Mouse (Mus musculus) kidney, postnatal 10 days (tissue): Measurements from ENCODE around the gene Kmt2e.

ENCODE experiments used
- DNase-seq: peaks from one replicate; pipeline ENCODE4 v3.0.0; 2021; ENCODE audit warnings: mixed read lengths

Kmt2e gene

GRCm38 (mm10) chr5:23411640-23412039 lies 22.6 kb upstream of the Kmt2e start:
- peak; percentile 10 for DNase-seq

DNA sequence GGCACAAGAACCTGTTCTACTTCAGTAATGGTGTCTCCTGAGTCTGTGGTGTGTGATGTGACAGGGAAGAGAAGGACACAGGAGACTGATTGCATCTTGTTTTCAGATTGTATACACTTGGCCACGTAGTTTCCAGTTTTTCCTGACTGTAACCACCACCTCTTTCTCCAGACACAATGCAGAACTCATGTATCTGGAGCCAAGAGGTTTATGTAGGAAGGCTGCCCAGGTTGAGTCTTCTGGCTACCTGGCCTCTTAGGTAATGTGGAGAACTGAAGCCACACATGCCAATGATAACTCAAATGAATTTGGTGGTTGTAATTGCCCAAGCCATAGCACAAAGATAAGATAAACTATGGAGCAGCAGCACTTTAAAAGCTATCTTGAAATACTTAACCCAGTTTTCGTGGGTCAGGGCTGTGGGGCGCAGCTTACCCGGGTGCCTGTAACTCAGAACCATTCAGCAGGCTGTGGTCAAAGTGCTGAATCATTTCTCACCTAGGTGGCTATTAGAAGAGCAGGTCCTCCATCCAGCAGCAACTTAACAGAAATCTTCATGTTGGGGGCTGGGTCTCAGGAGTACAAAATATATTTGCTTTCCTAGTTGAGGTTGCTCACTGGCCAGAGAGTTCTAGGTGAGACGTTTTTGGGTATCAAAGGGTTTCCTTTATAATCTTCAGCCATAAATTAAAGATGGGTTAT lies 21.8 kb upstream of the Kmt2e start:
- DNase-seq: peak; percentile 5

GRCm38 (mm10) chr5:23413058-23413457 lies 21.2 kb upstream of the Kmt2e start:
- DNase-seq: peak; percentile 51

GRCm38 (mm10) chr5:23413575-23414470 lies 20.4 kb upstream of the Kmt2e start:
- peak; percentile 63 for DNase-seq

GRCm38 (mm10) chr5:23414490-23415126 lies 19.6 kb upstream of the Kmt2e start:
- peak; percentile 24 for DNase-seq

DNA sequence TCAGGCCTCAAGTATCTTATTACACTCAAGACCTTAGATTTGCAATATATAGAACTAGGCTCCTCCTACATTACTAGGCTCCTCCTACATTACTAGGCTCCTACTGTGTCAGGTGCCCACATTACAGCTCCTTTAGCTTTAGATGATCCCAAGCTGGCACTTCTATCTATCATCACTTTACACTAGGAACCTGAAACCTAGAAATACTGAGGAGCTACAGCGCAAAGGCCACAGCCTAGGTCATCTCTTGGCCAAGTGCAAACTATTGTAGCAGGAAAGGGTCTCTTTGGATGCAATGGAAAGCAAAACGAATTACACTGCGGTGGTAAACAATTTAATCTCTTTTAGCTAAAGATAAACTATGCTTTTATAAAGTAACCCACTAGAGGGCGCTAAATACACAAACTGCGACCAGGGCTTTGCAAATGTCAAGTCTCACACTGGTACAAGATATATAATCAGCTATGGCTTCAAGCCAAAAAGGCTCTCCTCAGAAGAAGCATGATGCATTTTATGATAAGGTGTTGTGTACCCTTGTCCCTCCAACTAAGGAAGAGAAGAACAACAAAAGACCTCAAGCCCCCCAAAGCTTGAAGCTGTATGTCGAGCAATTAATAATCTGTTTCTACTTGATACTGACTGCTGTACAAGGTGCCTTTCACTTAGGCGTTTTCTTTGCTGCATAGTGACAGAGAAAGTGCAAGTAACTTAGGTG lies 18.5 kb upstream of the Kmt2e start:
- no peak for DNase-seq

DNA sequence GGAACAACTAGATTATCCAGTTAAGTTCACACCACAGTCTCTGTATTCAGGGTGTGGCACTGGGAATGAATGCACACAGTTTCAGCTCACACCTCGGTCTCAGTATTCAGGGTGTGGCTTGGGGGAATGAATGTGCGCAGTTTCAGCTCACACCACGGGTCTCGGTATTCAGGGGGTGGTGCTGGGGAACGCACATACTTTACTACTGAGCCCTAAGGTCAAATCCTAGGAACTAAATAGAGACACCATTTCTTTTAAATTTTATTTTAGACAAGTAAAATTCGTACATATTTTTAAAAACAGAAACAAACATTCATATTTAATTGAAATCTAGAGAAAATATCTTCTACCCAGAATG lies 18.0 kb upstream of the Kmt2e start:
- no peak for DNase-seq

- no peak for DNase-seq
Observed at GRCm38 (mm10) chr5:23417716-23418115, 16.5 kb upstream of the Kmt2e start.

GRCm38 (mm10) chr5:23418147-23418781 lies 16.0 kb upstream of the Kmt2e start:
- DNase-seq: peak; percentile 91

- DNase-seq: no peak
Observed at GRCm38 (mm10) chr5:23418797-23419595, 15.2 kb upstream of the Kmt2e start.

DNA sequence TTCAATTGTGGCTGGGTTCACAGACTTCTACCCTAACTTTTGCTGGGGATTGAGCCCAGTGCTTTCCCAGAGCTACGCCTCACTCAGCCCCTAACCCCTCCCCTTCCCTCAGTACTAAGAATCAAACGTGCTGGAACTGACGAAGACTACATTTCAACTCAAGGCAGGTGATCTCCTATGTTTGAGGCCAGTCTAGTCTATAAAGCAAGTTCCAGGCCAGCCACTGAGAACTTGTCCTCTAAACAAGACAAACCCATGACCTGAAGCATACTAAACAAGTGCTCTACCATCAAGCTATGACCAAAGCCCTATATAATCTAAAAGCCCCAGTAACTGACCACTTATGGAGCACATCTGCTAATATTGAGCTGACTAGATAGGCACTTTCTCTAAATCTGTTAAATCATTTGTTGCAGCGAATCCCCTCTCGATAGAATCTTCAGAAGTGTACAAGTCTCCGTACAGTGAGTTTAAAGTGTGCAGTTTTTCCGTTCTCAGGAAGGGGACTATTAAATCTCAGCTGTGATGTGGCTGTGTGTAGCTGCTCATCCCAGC lies 14.5 kb upstream of the Kmt2e start:
- DNase-seq: no peak

DNA sequence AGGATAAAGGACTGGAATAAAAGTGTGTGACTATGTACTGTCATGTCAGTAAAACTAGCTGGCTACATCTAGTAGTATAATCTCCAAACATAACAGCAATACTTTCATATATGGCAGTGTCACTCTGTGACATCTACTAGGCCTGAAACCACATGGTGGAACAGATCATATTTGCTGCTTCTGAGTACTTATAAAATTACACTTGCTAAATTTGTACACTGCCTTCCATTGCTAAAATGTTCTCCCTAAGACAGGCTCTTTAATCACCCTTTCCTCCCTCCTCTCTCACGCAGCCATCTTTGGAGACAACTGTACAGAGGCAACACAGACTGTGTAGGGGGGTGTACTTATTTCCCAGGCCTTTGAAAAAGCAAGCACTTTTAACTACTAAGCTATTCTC lies 13.8 kb upstream of the Kmt2e start:
- no peak for DNase-seq

DNA sequence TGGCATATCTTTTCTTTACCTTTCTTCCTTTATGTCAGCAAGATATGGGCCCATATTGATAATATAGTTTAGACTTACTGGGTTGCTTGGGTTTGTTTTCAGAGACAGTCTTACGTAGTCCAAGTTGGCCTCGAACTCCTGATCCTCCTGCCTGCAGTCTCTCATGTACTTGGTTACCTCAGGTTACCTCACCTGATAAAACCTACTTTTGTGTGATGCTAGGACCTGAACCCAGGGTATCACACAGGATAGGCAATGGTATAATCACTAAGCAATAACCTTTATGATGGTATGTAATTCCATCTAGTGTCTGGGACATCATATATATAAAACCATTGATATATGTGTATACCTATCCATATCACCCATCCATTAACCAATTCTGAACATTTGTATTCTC lies 12.8 kb upstream of the Kmt2e start:
- no peak for DNase-seq

DNA sequence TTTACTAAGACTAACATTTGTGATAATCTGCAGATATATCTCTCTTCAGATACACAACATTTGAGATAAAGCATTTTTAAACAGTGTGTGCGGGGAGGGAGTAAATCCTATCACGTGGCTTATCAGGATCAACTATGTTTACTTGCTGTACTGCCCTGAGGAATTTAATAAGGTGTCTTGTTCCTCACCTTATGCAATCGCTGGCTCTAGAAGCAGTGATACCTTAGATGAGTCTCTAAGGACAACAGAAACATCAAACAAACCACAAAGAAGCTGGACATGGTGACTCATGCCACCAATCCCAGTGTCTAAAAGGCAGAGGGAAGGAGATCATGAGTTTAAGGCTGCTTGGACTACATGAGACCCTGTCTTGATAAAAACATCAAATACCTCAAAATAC lies 11.2 kb upstream of the Kmt2e start:
- DNase-seq: no peak

DNA sequence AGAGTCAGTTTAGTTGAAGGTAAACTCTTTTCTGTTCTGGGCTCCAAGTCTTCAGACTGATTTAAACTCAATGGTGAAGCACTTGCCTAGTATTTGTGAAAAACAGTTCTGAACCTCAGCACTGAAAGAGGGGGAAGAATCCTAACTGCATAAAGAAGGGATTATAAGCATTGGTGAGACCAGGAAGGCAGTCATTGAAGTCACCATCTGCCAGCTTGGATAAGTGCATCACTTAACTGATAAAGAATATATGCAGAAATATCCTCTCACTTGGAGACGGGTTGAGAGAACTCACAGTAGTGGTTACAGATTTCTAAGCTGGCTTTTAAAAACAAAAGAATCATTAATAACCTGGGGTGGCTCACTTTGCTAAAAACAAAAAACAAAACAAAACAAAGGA lies 6.7 kb upstream of the Kmt2e start:
- DNase-seq: no peak

- no peak for DNase-seq
Observed at GRCm38 (mm10) chr5:23431070-23431864, 3.0 kb upstream of the Kmt2e start.

DNA sequence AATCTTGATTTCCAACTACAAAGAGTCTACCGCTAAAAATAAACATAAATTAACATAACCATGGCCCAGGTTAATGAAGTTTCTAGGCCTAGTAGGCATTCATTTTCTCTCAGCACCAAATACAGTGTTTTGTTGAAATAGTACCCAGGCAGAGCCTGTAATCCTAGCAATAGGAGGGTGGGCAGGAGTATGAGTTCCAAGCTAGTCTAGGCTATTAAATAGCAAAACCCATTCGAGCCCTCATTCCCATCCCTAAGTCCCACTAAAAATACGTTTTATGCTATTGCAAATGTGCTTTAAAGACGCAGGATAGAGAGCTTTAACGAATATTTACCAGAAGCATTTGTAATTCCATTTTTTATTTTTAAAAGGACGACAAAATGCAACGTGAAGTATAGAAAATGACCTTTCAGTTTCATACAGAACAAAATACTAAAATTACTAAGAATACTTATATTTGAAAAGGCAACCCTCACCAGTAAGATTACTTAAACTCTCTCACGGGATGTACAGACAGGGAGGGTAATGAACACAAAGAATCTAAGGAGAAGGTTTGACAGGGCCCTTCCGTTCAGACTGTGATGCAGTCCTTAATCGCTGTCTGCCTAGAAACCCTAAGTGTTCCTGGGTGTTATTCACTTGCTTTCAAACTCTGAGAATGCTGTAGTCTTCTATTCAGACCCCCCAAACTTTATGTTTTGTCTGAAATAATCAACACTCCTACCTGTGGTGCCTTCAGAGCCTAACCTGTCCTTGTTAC lies 2.1 kb upstream of the Kmt2e start:
- DNase-seq: no peak

DNA sequence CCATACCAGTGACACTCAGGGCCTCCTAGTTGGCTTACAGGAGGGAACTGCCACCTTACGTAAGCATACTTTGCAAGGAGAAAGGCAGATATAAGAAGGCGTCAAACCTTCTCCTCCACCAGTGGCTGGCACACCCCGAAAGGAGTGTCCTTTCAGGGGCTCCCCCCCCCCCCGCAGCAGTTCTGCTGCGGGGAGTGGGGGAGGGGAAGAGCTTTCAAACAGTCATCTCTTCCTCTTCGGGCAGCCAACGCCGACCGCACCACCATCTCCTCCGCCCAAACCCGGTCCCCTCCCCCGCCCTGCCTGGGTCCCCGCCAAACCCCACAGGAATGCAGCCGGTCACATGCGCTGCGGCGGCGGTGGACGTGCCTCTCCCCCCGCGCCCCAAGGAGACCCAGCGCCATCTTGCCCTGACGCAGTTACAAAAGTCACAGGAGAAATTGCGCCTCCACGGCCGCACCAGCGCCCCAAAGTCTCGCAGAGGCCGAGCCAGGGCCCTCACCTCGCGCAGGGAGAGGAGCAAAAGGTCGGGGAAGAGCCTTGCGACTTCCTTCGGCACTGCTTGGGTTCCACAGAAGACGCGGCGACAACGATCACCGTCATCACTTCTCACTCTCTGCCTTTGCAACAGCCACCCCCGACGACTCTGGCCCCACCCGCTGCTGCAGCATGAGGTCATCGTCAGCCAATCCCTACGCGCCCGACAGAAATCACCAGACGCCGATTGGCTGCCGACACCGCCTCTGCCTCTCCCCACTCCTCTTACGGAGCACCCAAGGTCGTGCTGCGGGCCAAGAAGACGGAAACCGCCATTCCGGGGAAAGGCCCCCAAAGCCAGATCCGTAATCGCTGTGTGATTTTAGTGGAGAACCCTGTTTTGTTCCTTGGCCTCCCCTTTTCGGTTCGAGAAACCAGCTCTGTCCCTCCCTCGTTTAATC lies 1.3 kb upstream of the Kmt2e start:
- DNase-seq: peak; percentile 99
